Mouse (Mus musculus) embryonic facial prominence, embryonic 13.5 days (tissue): Measurements from ENCODE around the gene Tlnrd1. TPM values are rescaled to one million over a fixed set of nuclear protein-coding genes. Genes with fewer than 3 reads are reported as not detected.

ENCODE experiments used
- ATAC-seq: fragments of 200-750 bp; cut with Nextera tagmentation; 2 replicates; pipeline ENCODE4 v1.8.0; 2017; ENCODE audit warnings: low read depth; ENCODE audit not compliant: insufficient number of reproducible peaks, insufficient read depth, low FRiP score, low TSS enrichment
- H3K27ac ChIP-seq: fragments of 300-500 bp; sonication (generic); 2 replicates; pipeline ENCODE4 v1.5.1; 2015; ENCODE audit warnings: moderate library complexity, mild to moderate bottlenecking, inconsistent platforms
- H3K27me3 ChIP-seq: fragments of 300-500 bp; sonication (generic); 2 replicates; pipeline ENCODE4 v1.6.1; 2015; ENCODE audit warnings: mild to moderate bottlenecking, inconsistent platforms
- H3K36me3 ChIP-seq: fragments of 300-500 bp; sonication (generic); 2 replicates; pipeline ENCODE4 v1.6.1; 2015; ENCODE audit warnings: mild to moderate bottlenecking, inconsistent platforms
- H3K4me1 ChIP-seq: fragments of 300-500 bp; sonication (generic); 2 replicates; pipeline ENCODE4 v1.6.1; 2015; ENCODE audit warnings: inconsistent platforms
- H3K4me2 ChIP-seq: fragments of 300-500 bp; sonication (generic); 2 replicates; pipeline ENCODE4 v1.6.1; 2015; ENCODE audit warnings: moderate library complexity, mild to moderate bottlenecking, inconsistent platforms
- H3K4me3 ChIP-seq: fragments of 300-500 bp; sonication (generic); 2 replicates; pipeline ENCODE4 v1.5.1; 2015; ENCODE audit warnings: mild to moderate bottlenecking, inconsistent platforms
- H3K9ac ChIP-seq: fragments of 300-500 bp; sonication (generic); 2 replicates; pipeline ENCODE4 v1.6.1; 2015; ENCODE audit warnings: mild to moderate bottlenecking, inconsistent platforms
- H3K9me3 ChIP-seq: fragments of 300-500 bp; sonication (generic); 2 replicates; pipeline ENCODE4 v1.6.1; 2016; ENCODE audit warnings: inconsistent platforms
- WGBS: fragments of 180-500 bp; shearing (Covaris S2); methylation state at CpG from one replicate; pipeline ENCODE4 v1.1.7; 2015; ENCODE audit warnings: mixed read lengths; 5-methylcytosine and 5-hydroxymethylcytosine counted together
- polyA plus RNA-seq: library from polyadenylated mRNA; unstranded; fragments of >200 nt; fragmentation: Nextera tagmentation; extraction: Ambion mirVana; gene quantifications from 2 replicates; pipeline ENCODE4 v1.2.1, GENCODE M21; 2015

Tlnrd1 gene
- polyA plus RNA-seq, 1 experiment from 2014 or later = 14.0 TPM

- H3K9ac ChIP-seq = peak overlapping the region; percentile 92
- no peaks in the 10 kb centered on the region for H3K27me3 ChIP-seq
- peaks cover 10% of the 10 kb centered on the region for H3K36me3 ChIP-seq
- no peaks in the 10 kb centered on the region for H3K9me3 ChIP-seq
- peak overlapping the region; percentile 91 for H3K4me3 ChIP-seq
- peak overlapping the region; percentile 93 for H3K4me2 ChIP-seq
- peaks cover 53% of the 10 kb centered on the region for H3K4me1 ChIP-seq
- peak overlapping the region; percentile 95 for H3K27ac ChIP-seq
- under 1% methylated on average over 79 of the region's 91 CpGs for WGBS
- peak; percentile 66 for ATAC-seq
Measured at GRCm38 (mm10) chr7:83883276-83884020, 657 bp downstream of the Tlnrd1 start.

GRCm38 (mm10) chr7:83882633-83883275 lies 1.4 kb downstream of the Tlnrd1 start:
- Histone ChIP-seq H3K4me3 (peak overlapping the region; percentile 91), H3K4me2 (peak overlapping the region; percentile 93), H3K27ac (peak overlapping the region; percentile 95), H3K4me1 (peaks cover 60% of the 10 kb centered on the region), H3K9ac (peak overlapping the region; percentile 92), H3K9me3 (no peaks in the 10 kb centered on the region), H3K27me3 (no peaks in the 10 kb centered on the region), H3K36me3 (peaks cover 15% of the 10 kb centered on the region)
- ATAC-seq = no peak
- 17% methylated on average over 56 of the region's 56 CpGs for WGBS

- Histone ChIP-seq H3K27me3 (no peaks in the 10 kb centered on the region), H3K9ac (peak overlapping the region; percentile 92), H3K4me1 (peaks cover 60% of the 10 kb centered on the region), H3K36me3 (peaks cover 16% of the 10 kb centered on the region), H3K4me2 (peak overlapping the region; percentile 93), H3K4me3 (peak overlapping the region; percentile 91), H3K27ac (peak overlapping the region; percentile 95; the same call in 1 of the 2 replicates), H3K9me3 (no peaks in the 10 kb centered on the region)
- WGBS = 87% methylated on average over 35 of the region's 35 CpGs
- ATAC-seq = no peak
Measured at GRCm38 (mm10) chr7:83882150-83882632, 1.9 kb downstream of the Tlnrd1 start.

GRCm38 (mm10) chr7:83878676-83879448 lies 5.2 kb downstream of the Tlnrd1 start:
- Histone ChIP-seq H3K9me3 (no peaks in the 10 kb centered on the region), H3K36me3 (peaks cover 30% of the 10 kb centered on the region), H3K27ac (no peak overlapping the region; the same call in 1 of the 2 replicates), H3K9ac (peak overlapping the region; percentile 46), H3K4me3 (0 out of 2 replicates have a peak overlapping the region, but pooled peaks have one; percentile 7), H3K27me3 (no peaks in the 10 kb centered on the region), H3K4me2 (peak overlapping the region; percentile 93), H3K4me1 (peaks cover 52% of the 10 kb centered on the region)
- no peak for ATAC-seq
- 4% methylated on average over 5 of the region's 5 CpGs for WGBS

- Histone ChIP-seq H3K4me1 (peaks cover 43% of the 10 kb centered on the region), H3K27ac (no peak overlapping the region), H3K36me3 (peaks cover 24% of the 10 kb centered on the region), H3K4me3 (no peak overlapping the region), H3K4me2 (no peak overlapping the region), H3K9me3 (no peaks in the 10 kb centered on the region), H3K27me3 (no peaks in the 10 kb centered on the region), H3K9ac (no peak overlapping the region)
- 80% methylated on average over 3 of the region's 3 CpGs for WGBS
- no peak for ATAC-seq
Measured at GRCm38 (mm10) chr7:83877088-83877487, 7.0 kb downstream of the Tlnrd1 start.

- no peak for ATAC-seq
- H3K9me3 ChIP-seq = no peaks in the 10 kb centered on the region
Measured at GRCm38 (mm10) chr7:83869839-83870543, 14.1 kb downstream of the Tlnrd1 start.

GRCm38 (mm10) chr7:83868200-83868599 lies 15.9 kb downstream of the Tlnrd1 start:
- Histone ChIP-seq H3K27ac (no peak overlapping the region), H3K27me3 (no peaks in the 10 kb centered on the region), H3K36me3 (no peaks in the 10 kb centered on the region), H3K9ac (no peak overlapping the region), H3K4me2 (no peak overlapping the region), H3K9me3 (no peaks in the 10 kb centered on the region), H3K4me3 (no peak overlapping the region), H3K4me1 (no peaks in the 10 kb centered on the region)
- ATAC-seq = no peak
- WGBS = 82% methylated on average over 3 of the region's 3 CpGs

More at GRCm38 (mm10) chr7:83869839-83870543, 14.1 kb downstream of the Tlnrd1 start:
- H3K27me3 ChIP-seq = no peaks in the 10 kb centered on the region
- H3K9ac ChIP-seq = no peak overlapping the region
- H3K4me2 ChIP-seq = no peak overlapping the region
- H3K27ac ChIP-seq = no peak overlapping the region
- no peaks in the 10 kb centered on the region for H3K36me3 ChIP-seq
- H3K4me1 ChIP-seq = no peaks in the 10 kb centered on the region
- WGBS = 44% methylated on average over 5 of the region's 5 CpGs
- no peak overlapping the region for H3K4me3 ChIP-seq

- H3K4me1 ChIP-seq = peaks cover 5% of the 10 kb centered on the region; the same call in 1 of the 2 replicates
- H3K9ac ChIP-seq = no peak overlapping the region
- H3K36me3 ChIP-seq = no peaks in the 10 kb centered on the region
- no peak overlapping the region for H3K4me3 ChIP-seq
- 45% methylated on average over 2 of the region's 2 CpGs for WGBS
- no peak for ATAC-seq
- H3K4me2 ChIP-seq = no peak overlapping the region
- no peaks in the 10 kb centered on the region for H3K9me3 ChIP-seq
- H3K27me3 ChIP-seq = no peaks in the 10 kb centered on the region
- H3K27ac ChIP-seq = no peak overlapping the region
Measured at GRCm38 (mm10) chr7:83863554-83863953, 20.6 kb downstream of the Tlnrd1 start.

GRCm38 (mm10) chr7:83859378-83860083 lies 24.6 kb downstream of the Tlnrd1 start:
- Histone ChIP-seq H3K4me3 (no peak overlapping the region), H3K9me3 (no peaks in the 10 kb centered on the region), H3K27ac (no peak overlapping the region), H3K4me1 (peaks cover 7% of the 10 kb centered on the region; the same call in 1 of the 2 replicates), H3K36me3 (no peaks in the 10 kb centered on the region), H3K4me2 (no peak overlapping the region), H3K9ac (no peak overlapping the region), H3K27me3 (no peaks in the 10 kb centered on the region)
- no peak for ATAC-seq
- 35% methylated on average over 4 of the region's 4 CpGs for WGBS

- H3K27ac ChIP-seq = no peak overlapping the region
- ATAC-seq = no peak
Measured at GRCm38 (mm10) chr7:83857921-83858320, 26.2 kb downstream of the Tlnrd1 start.

More at GRCm38 (mm10) chr7:83857921-83858320, 26.2 kb downstream of the Tlnrd1 start:
- no peaks in the 10 kb centered on the region for H3K36me3 ChIP-seq
- H3K9me3 ChIP-seq = no peaks in the 10 kb centered on the region
- H3K4me3 ChIP-seq = no peak overlapping the region
- 95% methylated on average over 3 of the region's 3 CpGs for WGBS
- H3K4me2 ChIP-seq = no peak overlapping the region
- H3K4me1 ChIP-seq = peaks cover 8% of the 10 kb centered on the region
- no peak overlapping the region for H3K9ac ChIP-seq
- no peaks in the 10 kb centered on the region for H3K27me3 ChIP-seq
